Mouse (Mus musculus): ENCODE data around the gene Aph1c.

DNA sequence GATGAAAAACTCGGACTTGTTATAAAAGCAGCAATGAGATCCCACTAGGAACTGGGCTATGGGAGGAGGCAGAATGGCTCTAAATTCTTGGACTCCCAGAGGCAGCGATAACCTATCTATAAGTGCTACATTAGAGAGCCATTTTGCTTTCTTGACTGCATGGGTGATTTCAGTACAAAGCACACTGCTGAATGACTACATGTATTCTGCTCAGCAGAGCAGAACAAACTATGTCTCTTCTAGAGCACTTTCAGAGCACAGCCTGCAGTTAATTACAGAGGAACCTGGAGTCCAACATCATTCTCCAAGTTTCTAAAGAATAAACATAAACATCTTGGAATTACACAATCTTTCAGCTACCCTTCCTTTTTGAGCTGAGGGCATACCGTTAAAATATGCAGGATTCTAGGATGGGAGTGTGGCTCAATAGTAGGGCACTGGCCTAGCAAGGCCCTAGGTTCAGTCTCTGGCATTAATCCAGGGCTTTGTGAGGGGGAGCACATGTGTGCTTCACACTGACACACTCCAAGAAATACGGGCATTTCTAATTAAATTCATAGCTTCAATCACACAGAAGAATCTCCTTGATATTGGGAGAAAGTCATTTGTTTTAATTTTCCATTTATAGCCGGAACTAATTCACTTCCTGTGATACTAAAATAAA, 26.7 kb upstream of the Aph1c start:
- no peak for TF ChIP-seq CTCF (conservative IDR thresholded peaks at IDR 0.05 in 1 of 2, IDR thresholded peaks at IDR 0.05 in 1 of 2; ENCODE audit: low read depth in 2 of 2, low read length in 2 of 2)
- TF ChIP-seq ZMIZ1 (IDR thresholded peaks at IDR 0.05; ENCODE audit: low read depth, low read length): no peak
- no peak for TF ChIP-seq USF1 (IDR thresholded peaks at IDR 0.05; ENCODE audit: low read depth, low read length)
- no peak for TF ChIP-seq POLR2AphosphoS2 (IDR thresholded peaks at IDR 0.05; ENCODE audit: low read depth, low read length)
- TF ChIP-seq TCF12 (IDR thresholded peaks at IDR 0.05; ENCODE audit: low read depth, low read length): no peak
- no peak for TF ChIP-seq BHLHE40 (IDR thresholded peaks at IDR 0.05; ENCODE audit: low read depth, low read length)
- TF ChIP-seq ZNF384 (IDR thresholded peaks at IDR 0.05; ENCODE audit: low read depth, low read length): no peak
- TF ChIP-seq POLR2A (IDR thresholded peaks at IDR 0.05; ENCODE audit: low read depth, low read length): no peak
- no peak for TF ChIP-seq HCFC1 (IDR thresholded peaks at IDR 0.05; ENCODE audit: low read depth, low read length)
- no peak for TF ChIP-seq EP300 (IDR thresholded peaks at IDR 0.05; ENCODE audit: low read length)
- TF ChIP-seq ZKSCAN1 (IDR thresholded peaks at IDR 0.05; ENCODE audit: borderline replicate concordance, low read depth, low read length): no peak
- TF ChIP-seq MAFK (IDR thresholded peaks at IDR 0.05; ENCODE audit: insufficient replicate concordance, low read length): no peak
- no peak for TF ChIP-seq TBP (conservative IDR thresholded peaks at IDR 0.05; ENCODE audit: low read depth, low read length)

Data from CH12.LX (cell line).